Mouse (Mus musculus) testis, adult 2 months (tissue): ENCODE data around the gene Sh3pxd2a.

ENCODE experiments used
- CTCF ChIP-seq: fragments of 200-500 bp; IDR thresholded peaks from 2 replicates; pipeline ENCODE4 v1.5.1; 2012; ENCODE audit warnings: low read depth, mild to moderate bottlenecking, inconsistent platforms, low read length, moderate library complexity; ENCODE audit not compliant: control insufficient read depth, insufficient read depth, insufficient replicate concordance
- POLR2A ChIP-seq: fragments of 200-500 bp; IDR thresholded peaks from 2 replicates; pipeline ENCODE4 v1.6.1; 2012; ENCODE audit warnings: low read depth, mild to moderate bottlenecking, inconsistent platforms, low read length, moderate library complexity; ENCODE audit not compliant: control insufficient read depth

DNA sequence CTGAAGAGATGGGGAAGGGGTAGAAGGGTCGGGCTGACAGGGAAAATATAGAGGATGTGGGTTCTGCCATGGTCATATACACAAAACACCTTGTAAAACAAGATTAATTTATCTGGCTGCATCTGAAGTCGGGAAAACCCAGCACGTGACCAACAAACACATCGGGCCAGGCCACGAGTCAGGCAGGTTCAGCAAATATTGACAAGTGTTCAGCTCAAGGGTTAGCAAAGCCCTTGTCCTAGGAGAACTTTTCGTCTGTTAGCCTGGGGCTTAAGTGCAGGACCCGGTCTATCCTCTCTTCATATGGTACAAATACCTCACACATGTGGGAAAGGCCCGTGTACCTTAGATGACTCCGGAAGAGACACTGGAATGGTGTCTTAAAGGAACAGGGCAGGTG lies 18.1 kb downstream of the Sh3pxd2a start:
- TF ChIP-seq POLR2A (no peak), CTCF (no peak)
